Mouse (Mus musculus) limb, embryonic 11.5 days (tissue): ENCODE data around the gene Map1lc3b. TPM values are rescaled to one million over a fixed set of nuclear protein-coding genes. Genes with fewer than 3 reads are reported as not detected.
A peak's percentile ranks its signal among the peaks of the same experiment; 100 is the strongest.
"Not testable (repeated sequence)": the region's sequence is repeated elsewhere in the genome, so short reads cannot be mapped to it uniquely, and the experiment has no call there.

Experiments
- ATAC-seq: fragments of 200-750 bp; cut with Nextera tagmentation; 2 replicates; pipeline ENCODE4 v1.8.0; 2017; ENCODE audit warnings: low read depth; ENCODE audit not compliant: insufficient number of reproducible peaks, low FRiP score, low TSS enrichment
- DNase-seq: peaks from one replicate; pipeline ENCODE4 v3.0.0-alpha.2; 2015; ENCODE audit warnings: low spot score
- H3K27ac ChIP-seq: fragments of 300-500 bp; sonication (generic); replicated peaks from 2 replicates; pipeline ENCODE4 v1.5.1; 2014; ENCODE audit warnings: low read depth, mild to moderate bottlenecking, low read length
- H3K27me3 ChIP-seq: fragments of 300-500 bp; sonication (generic); 2 replicates; pipeline ENCODE4 v1.6.1; 2014; ENCODE audit warnings: mild to moderate bottlenecking, low read length, mixed read lengths; ENCODE audit not compliant: control insufficient read depth, insufficient read depth
- H3K36me3 ChIP-seq: fragments of 300-500 bp; sonication (generic); 2 replicates; pipeline ENCODE4 v1.6.1; 2014; ENCODE audit warnings: mild to moderate bottlenecking, low read length, moderate library complexity, mixed read lengths; ENCODE audit not compliant: control insufficient read depth, insufficient read depth
- H3K4me1 ChIP-seq: fragments of 300-500 bp; sonication (generic); 2 replicates; pipeline ENCODE4 v1.6.1; 2014; ENCODE audit warnings: low read length, mixed read lengths; ENCODE audit not compliant: control insufficient read depth, insufficient read depth
- H3K4me2 ChIP-seq: fragments of 300-500 bp; sonication (generic); 2 replicates; pipeline ENCODE4 v1.6.1; 2014; ENCODE audit warnings: low read depth, mild to moderate bottlenecking, moderate library complexity; ENCODE audit not compliant: severe bottlenecking
- H3K4me3 ChIP-seq: fragments of 300-500 bp; sonication (generic); 2 replicates; pipeline ENCODE4 v1.5.1; 2014; ENCODE audit warnings: low read depth, low read length
- H3K9ac ChIP-seq: fragments of 300-500 bp; sonication (generic); 2 replicates; pipeline ENCODE4 v1.6.1; 2014; ENCODE audit warnings: mild to moderate bottlenecking, low read length
- H3K9me3 ChIP-seq: fragments of 300-500 bp; sonication (generic); 2 replicates; pipeline ENCODE4 v1.6.1; 2016; ENCODE audit warnings: low read length; ENCODE audit not compliant: control insufficient read depth
- WGBS: fragments of 180-500 bp; shearing (Covaris S2); extraction: QIAGEN DNeasy Blood & Tissue Kit; methylation state at CpG from one replicate; pipeline ENCODE4 v1.1.7; 2014; 5-methylcytosine and 5-hydroxymethylcytosine counted together
- polyA plus RNA-seq: library from polyadenylated mRNA; unstranded; fragments of >200 nt; fragmentation: Nextera tagmentation; extraction: Ambion mirVana; gene quantifications from 2 replicates; pipeline ENCODE4 v1.2.1, GENCODE M21; 2014

Map1lc3b gene
- polyA plus RNA-seq, 1 experiment from 2014 or later = 217 TPM

GRCm38 (mm10) chr8:121591178-121592066, 1.3 kb downstream of the Map1lc3b start:
- H3K36me3 ChIP-seq = peaks cover 4% of the 10 kb centered on the region; the same call in 1 of the 2 replicates
- H3K9me3 ChIP-seq = no peaks in the 10 kb centered on the region
- H3K4me2 ChIP-seq = peak overlapping the region; percentile 85
- DNase-seq = peak; percentile 50
- 17% methylated on average over 20 of the region's 20 CpGs for WGBS
- H3K4me1 ChIP-seq = peaks cover 13% of the 10 kb centered on the region
- H3K9ac ChIP-seq = peak overlapping the region; percentile 82
- H3K4me3 ChIP-seq = peak overlapping the region; percentile 89
- ATAC-seq = no peak
- no peak overlapping the region for H3K27ac ChIP-seq
- no peaks in the 10 kb centered on the region for H3K27me3 ChIP-seq

- H3K4me1 ChIP-seq = peaks cover 13% of the 10 kb centered on the region
- no peak overlapping the region for H3K4me3 ChIP-seq
- no peak overlapping the region for H3K27ac ChIP-seq
- H3K36me3 ChIP-seq = peaks cover 4% of the 10 kb centered on the region; the same call in 1 of the 2 replicates
- no peak for DNase-seq
- no peak overlapping the region for H3K4me2 ChIP-seq
- 94% methylated on average over 5 of the region's 5 CpGs for WGBS
- H3K9ac ChIP-seq = no peak overlapping the region
- no peak for ATAC-seq
- no peaks in the 10 kb centered on the region for H3K9me3 ChIP-seq
- H3K27me3 ChIP-seq = no peaks in the 10 kb centered on the region
These were observed 3.1 kb downstream of the Map1lc3b start for GRCm38 (mm10) chr8:121593293-121593692.

GRCm38 (mm10) chr8:121593983-121594382, 3.8 kb downstream of the Map1lc3b start:
- no peak overlapping the region for H3K27ac ChIP-seq
- H3K4me3 ChIP-seq = no peak overlapping the region
- ATAC-seq (no peak), DNase-seq (no peak)
- no peak overlapping the region for H3K4me2 ChIP-seq
- peaks cover 4% of the 10 kb centered on the region; the same call in 1 of the 2 replicates for H3K36me3 ChIP-seq
- no peak overlapping the region for H3K9ac ChIP-seq
- H3K4me1 ChIP-seq = peaks cover 13% of the 10 kb centered on the region
- no peaks in the 10 kb centered on the region for H3K27me3 ChIP-seq
- 86% methylated on average over 9 of the region's 9 CpGs for WGBS
- no peaks in the 10 kb centered on the region for H3K9me3 ChIP-seq

GRCm38 (mm10) chr8:121597492-121597891, 7.3 kb downstream of the Map1lc3b start:
- not testable (repeated sequence) for H3K4me3 ChIP-seq, DNase-seq, H3K4me1 ChIP-seq, H3K9me3 ChIP-seq, ATAC-seq, H3K4me2 ChIP-seq, H3K9ac ChIP-seq, H3K27ac ChIP-seq, H3K27me3 ChIP-seq
- 86% methylated on average over 2 of the region's 2 CpGs for whole genome bisulfite sequencing
- peaks cover 12% of the 10 kb centered on the region; the same call in 1 of the 2 replicates for H3K36me3 ChIP-seq

- Histone ChIP-seq H3K9me3 (no peaks in the 10 kb centered on the region), H3K9ac (no peak overlapping the region), H3K4me3 (no peak overlapping the region), H3K27me3 (no peaks in the 10 kb centered on the region), H3K36me3 (peaks cover 13% of the 10 kb centered on the region; the same call in 1 of the 2 replicates), H3K27ac (no peak overlapping the region), H3K4me1 (no peaks in the 10 kb centered on the region), H3K4me2 (no peak overlapping the region)
- DNase-seq = no peak
- WGBS = 88% methylated on average over 7 of the region's 7 CpGs
- ATAC-seq = no peak
These were observed 8.0 kb downstream of the Map1lc3b start for GRCm38 (mm10) chr8:121598190-121598589.

GRCm38 (mm10) chr8:121598892-121599291, 8.7 kb downstream of the Map1lc3b start:
- no peaks in the 10 kb centered on the region for H3K27me3 ChIP-seq
- no peak overlapping the region for H3K9ac ChIP-seq
- H3K36me3 ChIP-seq = peaks cover 15% of the 10 kb centered on the region; the same call in 1 of the 2 replicates
- no peak overlapping the region for H3K27ac ChIP-seq
- H3K4me2 ChIP-seq = no peak overlapping the region
- H3K4me3 ChIP-seq = no peak overlapping the region
- DNase-seq = peak; percentile 87
- WGBS = 45% methylated on average over 7 of the region's 7 CpGs
- peak; percentile 64; the same call in 1 of the 2 replicates for ATAC-seq
- H3K4me1 ChIP-seq = no peaks in the 10 kb centered on the region
- no peaks in the 10 kb centered on the region for H3K9me3 ChIP-seq

- no peak for ATAC-seq
- no peak overlapping the region for H3K27ac ChIP-seq
- no peaks in the 10 kb centered on the region for H3K9me3 ChIP-seq
- H3K4me1 ChIP-seq = no peaks in the 10 kb centered on the region
- no peak overlapping the region for H3K9ac ChIP-seq
- H3K27me3 ChIP-seq = no peaks in the 10 kb centered on the region
- H3K4me3 ChIP-seq = no peak overlapping the region
- H3K4me2 ChIP-seq = no peak overlapping the region
- no peak for DNase-seq
- 85% methylated on average over 14 of the region's 14 CpGs for WGBS
- H3K36me3 ChIP-seq = peaks cover 17% of the 10 kb centered on the region
These were observed 9.7 kb downstream of the Map1lc3b start for GRCm38 (mm10) chr8:121599842-121600241.

GRCm38 (mm10) chr8:121602411-121602810, 12.2 kb downstream of the Map1lc3b start:
- 96% methylated on average over 12 of the region's 12 CpGs for WGBS
- Histone ChIP-seq H3K9ac (no peak overlapping the region), H3K4me2 (no peak overlapping the region), H3K4me3 (no peak overlapping the region), H3K9me3 (no peaks in the 10 kb centered on the region), H3K27ac (no peak overlapping the region), H3K4me1 (no peaks in the 10 kb centered on the region), H3K27me3 (no peaks in the 10 kb centered on the region), H3K36me3 (peaks cover 21% of the 10 kb centered on the region)
- ATAC-seq (no peak), DNase-seq (no peak)
